Mouse (Mus musculus) heart, postnatal 0 days (tissue): ENCODE measurements around the gene Fam107b. TPM values are rescaled to one million over a fixed set of nuclear protein-coding genes. Genes with fewer than 3 reads are reported as not detected.

ENCODE experiments used
- ATAC-seq: fragments of 200-750 bp; cut with Nextera tagmentation; 2 replicates; pipeline ENCODE4 v1.8.0; 2017; ENCODE audit warnings: low read depth, moderate number of reproducible peaks, moderate library complexity; ENCODE audit not compliant: insufficient read depth
- DNase-seq: peaks from one replicate; pipeline ENCODE4 v3.0.0-alpha.2; 2016; ENCODE audit warnings: low spot score
- H3K27ac ChIP-seq: fragments of 300-500 bp; sonication (generic); 2 replicates; pipeline ENCODE4 v1.5.1; 2014; ENCODE audit warnings: low read depth, mild to moderate bottlenecking
- H3K27me3 ChIP-seq: fragments of 300-500 bp; sonication (generic); 2 replicates; pipeline ENCODE4 v1.6.1; 2014; ENCODE audit warnings: low read length, mixed read lengths; ENCODE audit not compliant: control insufficient read depth, insufficient read depth
- H3K36me3 ChIP-seq: fragments of 300-500 bp; sonication (generic); replicated peaks from 2 replicates; pipeline ENCODE4 v1.6.1; 2014; ENCODE audit warnings: low read length, mixed read lengths; ENCODE audit not compliant: control insufficient read depth, insufficient read depth
- H3K4me1 ChIP-seq: fragments of 300-500 bp; sonication (generic); 2 replicates; pipeline ENCODE4 v1.6.1; 2014; ENCODE audit warnings: antibody characterized with exemption; ENCODE audit not compliant: control insufficient read depth, insufficient read depth
- H3K4me2 ChIP-seq: fragments of 300-500 bp; sonication (generic); 2 replicates; pipeline ENCODE4 v1.6.1; 2014; ENCODE audit warnings: low read depth, mild to moderate bottlenecking, low read length, moderate library complexity
- H3K4me3 ChIP-seq: fragments of 300-500 bp; sonication (generic); 2 replicates; pipeline ENCODE4 v1.5.1; 2014; ENCODE audit warnings: low read depth, low read length
- H3K9ac ChIP-seq: fragments of 300-500 bp; sonication (generic); replicated peaks from 2 replicates; pipeline ENCODE4 v1.6.1; 2014; ENCODE audit warnings: low read depth, low read length, mixed read lengths
- H3K9me3 ChIP-seq: fragments of 300-500 bp; sonication (generic); replicated peaks from 2 replicates; pipeline ENCODE4 v1.6.1; 2016; ENCODE audit warnings: low read length; ENCODE audit not compliant: control insufficient read depth
- CTCF ChIP-seq: IDR thresholded peaks from 2 replicates; pipeline ENCODE4 v1.5.1; 2016; ENCODE audit warnings: antibody characterized with exemption, control low read depth, low read depth
- EP300 ChIP-seq: IDR thresholded peaks from 2 replicates; pipeline ENCODE4 v1.6.1; 2016; ENCODE audit warnings: antibody characterized with exemption, low read depth
- WGBS: fragments of 180-500 bp; shearing (Covaris S2); extraction: QIAGEN DNeasy Blood & Tissue Kit; methylation state at CpG from one replicate; pipeline ENCODE4 v1.1.7; 2014; 5-methylcytosine and 5-hydroxymethylcytosine counted together
- polyA plus RNA-seq: library from polyadenylated mRNA; unstranded; fragments of >200 nt; fragmentation: Nextera tagmentation; extraction: Ambion mirVana; gene quantifications from 2 replicates; pipeline ENCODE4 v1.2.1, GENCODE M21; 2015
- total RNA-seq: library from RNA; depleted of rRNA; stranded (reverse); fragments of >200 nt; gene quantifications from 2 replicates; pipeline ENCODE4 v1.2.3, GENCODE M21; 2014; ENCODE audit warnings: low replicate concordance

The Fam107b gene
- total and polyA plus RNA-seq, 2 experiments from 2014 or later = 9.2 to 18.5 TPM

DNA sequence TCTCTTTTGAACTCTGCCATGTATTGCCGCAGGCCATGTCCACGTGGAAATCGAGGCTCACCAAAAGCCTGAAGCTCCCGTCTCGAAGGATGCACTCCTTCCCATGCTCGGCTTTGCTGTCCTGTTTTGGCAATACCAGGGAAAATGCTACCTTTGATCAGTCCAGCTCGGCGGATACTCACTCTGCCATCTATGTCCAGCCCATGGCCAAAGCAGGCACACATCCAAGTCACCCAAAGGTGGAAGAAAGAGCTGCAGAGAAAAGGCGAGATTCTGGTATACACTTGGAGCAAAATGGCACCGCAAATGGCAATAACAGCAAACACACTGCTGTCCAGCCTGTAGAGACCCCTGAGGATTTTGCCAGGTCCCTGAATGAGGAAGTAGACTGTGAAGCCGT, 318 bp downstream of the Fam107b start:
- 84% methylated on average over 11 of the region's 11 CpGs for WGBS
- Histone ChIP-seq H3K27ac (no peak overlapping the region), H3K9me3 (no peaks in the 10 kb centered on the region), H3K27me3 (no peaks in the 10 kb centered on the region), H3K4me2 (no peak overlapping the region), H3K4me1 (no peaks in the 10 kb centered on the region), H3K4me3 (no peak overlapping the region), H3K9ac (no peak overlapping the region), H3K36me3 (no peaks in the 10 kb centered on the region)
- DNase-seq (no peak), ATAC-seq (no peak)
- TF ChIP-seq CTCF (no peak), EP300 (no peak)

DNA sequence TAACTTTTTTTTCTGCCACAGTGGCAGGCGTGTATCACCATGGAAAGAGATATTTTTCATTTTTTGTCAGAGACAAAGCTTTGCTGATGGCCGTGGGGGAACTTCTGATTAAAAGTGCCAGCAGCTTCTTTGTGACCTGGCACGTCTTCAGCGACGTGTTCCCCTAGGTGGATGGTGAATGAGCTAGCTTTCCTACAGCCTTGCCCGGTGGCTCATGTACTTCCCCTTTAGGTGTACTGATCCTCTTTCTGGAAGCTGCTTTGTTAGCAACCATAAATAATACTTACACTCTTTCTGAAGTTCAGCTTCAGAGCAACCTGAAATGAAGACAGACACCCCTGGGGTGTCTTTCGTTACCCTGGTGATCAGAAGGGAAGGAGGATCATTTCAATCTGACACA, 3.6 kb downstream of the Fam107b start:
- H3K9me3 ChIP-seq = no peaks in the 10 kb centered on the region
- no peak overlapping the region for H3K4me2 ChIP-seq
- ATAC-seq = no peak
- WGBS = 74% methylated on average over 7 of the region's 7 CpGs
- TF ChIP-seq CTCF (no peak), EP300 (no peak)
- no peaks in the 10 kb centered on the region for H3K36me3 ChIP-seq
- no peaks in the 10 kb centered on the region for H3K27me3 ChIP-seq
- H3K4me1 ChIP-seq = no peaks in the 10 kb centered on the region
- no peak overlapping the region for H3K4me3 ChIP-seq
- no peak for DNase-seq
- no peak overlapping the region for H3K9ac ChIP-seq
- H3K27ac ChIP-seq = no peak overlapping the region

DNA sequence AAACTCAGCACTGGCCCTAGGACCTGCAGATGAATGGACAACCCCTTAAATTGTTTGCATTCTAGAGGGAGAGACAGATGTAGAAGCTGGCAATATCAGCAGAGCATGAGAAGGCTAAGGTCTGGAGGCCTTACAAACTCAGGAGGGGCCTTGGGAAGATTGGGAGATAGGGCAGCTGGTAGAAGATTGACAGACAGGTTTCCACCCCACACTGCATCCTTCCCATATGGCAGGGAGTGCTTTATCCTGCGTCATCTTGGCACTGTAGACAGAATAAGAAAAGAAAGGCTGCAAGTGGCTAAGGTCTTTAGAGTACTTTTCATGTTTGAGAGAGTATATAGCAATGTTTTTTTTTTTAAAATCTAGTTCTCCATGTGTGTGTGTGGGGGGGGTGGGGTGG, 4.9 kb downstream of the Fam107b start:
- no peak for TF ChIP-seq EP300
- TF ChIP-seq CTCF = no peak
- Histone ChIP-seq H3K9me3 (no peaks in the 10 kb centered on the region), H3K36me3 (no peaks in the 10 kb centered on the region), H3K27me3 (no peaks in the 10 kb centered on the region), H3K4me2 (no peak overlapping the region), H3K27ac (no peak overlapping the region), H3K9ac (no peak overlapping the region), H3K4me3 (no peak overlapping the region), H3K4me1 (no peaks in the 10 kb centered on the region)
- DNase-seq (no peak), ATAC-seq (no peak)
- WGBS = 79% methylated on average over 1 of the region's 1 CpGs

DNA sequence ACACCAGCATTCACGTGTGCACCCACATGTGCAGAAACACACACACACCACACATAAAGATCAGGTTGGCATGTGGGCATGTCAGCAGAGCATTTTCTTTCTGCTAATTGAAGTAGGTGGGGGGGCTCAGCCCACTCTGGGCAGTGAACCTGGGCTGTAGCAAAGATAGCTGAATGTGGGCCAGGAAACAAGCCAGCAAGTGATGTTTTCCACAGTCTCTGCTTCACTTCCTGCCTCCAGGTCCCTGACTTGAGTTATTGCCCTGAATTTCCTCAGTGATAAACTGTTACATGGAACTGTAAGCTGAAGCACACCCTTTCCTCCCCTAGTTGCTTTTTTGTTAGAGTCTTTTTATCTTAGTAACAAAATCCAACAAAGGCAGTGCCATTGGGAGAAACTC, 6.1 kb downstream of the Fam107b start:
- Histone ChIP-seq H3K9me3 (no peaks in the 10 kb centered on the region), H3K9ac (no peak overlapping the region), H3K4me2 (no peak overlapping the region), H3K4me1 (no peaks in the 10 kb centered on the region), H3K4me3 (no peak overlapping the region), H3K27ac (no peak overlapping the region), H3K36me3 (no peaks in the 10 kb centered on the region), H3K27me3 (no peaks in the 10 kb centered on the region)
- WGBS = 64% methylated on average over 1 of the region's 1 CpGs
- DNase-seq (no peak), ATAC-seq (no peak)
- TF ChIP-seq CTCF (no peak), EP300 (no peak)

DNA sequence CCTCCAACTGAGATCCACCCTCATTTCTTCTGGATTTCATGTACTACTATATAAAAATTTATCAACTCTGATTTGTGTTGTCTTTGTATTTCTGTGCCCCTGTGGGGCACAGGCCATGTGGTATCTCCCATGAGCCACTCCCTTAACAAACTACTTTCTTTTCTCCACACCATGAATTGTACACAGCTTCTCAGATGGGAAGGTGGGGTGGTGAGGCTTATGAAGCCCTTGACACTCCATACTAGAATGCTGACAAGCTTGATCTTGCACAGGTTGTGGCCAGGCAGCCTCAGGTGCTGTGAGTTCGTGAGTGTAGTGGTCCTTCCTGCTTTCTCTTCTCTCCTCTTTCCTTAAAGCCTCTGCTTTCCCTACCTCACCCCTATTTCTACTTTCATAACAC, 6.9 kb downstream of the Fam107b start:
- TF ChIP-seq EP300 (no peak), CTCF (no peak)
- H3K4me1 ChIP-seq = no peaks in the 10 kb centered on the region
- DNase-seq (no peak), ATAC-seq (no peak)
- no peak overlapping the region for H3K27ac ChIP-seq
- H3K36me3 ChIP-seq = no peaks in the 10 kb centered on the region
- no peak overlapping the region for H3K4me3 ChIP-seq
- H3K9me3 ChIP-seq = no peaks in the 10 kb centered on the region
- H3K4me2 ChIP-seq = no peak overlapping the region
- no peak overlapping the region for H3K9ac ChIP-seq
- no peaks in the 10 kb centered on the region for H3K27me3 ChIP-seq
- 53% methylated on average over 1 of the region's 1 CpGs for WGBS

DNA sequence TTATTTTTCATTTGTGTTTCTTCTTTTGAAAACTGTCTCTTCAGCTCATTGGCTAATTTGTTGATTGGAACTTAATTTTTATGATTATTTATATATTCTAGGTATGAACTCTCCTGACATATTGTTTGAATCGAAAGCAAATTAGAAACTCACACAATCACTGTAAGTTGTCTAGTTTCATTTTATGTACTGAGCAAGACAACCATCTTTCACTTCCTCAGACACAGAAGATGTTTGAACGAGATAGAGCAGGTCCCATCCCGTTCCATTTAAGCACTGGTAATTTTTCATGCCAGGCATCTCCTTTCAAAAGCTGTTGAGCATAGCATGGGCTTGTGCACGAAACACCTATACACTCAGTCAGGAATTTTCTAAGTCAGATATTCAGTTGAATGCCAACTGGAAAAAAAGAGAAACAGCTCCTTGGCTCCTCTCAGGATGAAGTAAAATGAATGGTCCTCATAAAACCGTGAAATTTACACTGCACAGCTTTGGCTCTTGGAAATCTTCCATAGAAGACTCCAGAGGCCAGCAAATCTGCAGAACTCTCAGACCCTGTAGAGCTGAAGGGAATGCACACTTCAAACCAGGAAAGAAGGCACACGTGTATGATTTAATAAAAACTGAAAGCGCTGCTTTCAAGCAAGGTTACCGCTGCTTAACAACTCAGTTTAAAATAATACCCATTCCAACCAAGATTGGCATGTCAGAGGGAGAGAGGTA, 8.1 kb downstream of the Fam107b start:
- WGBS = 70% methylated on average over 8 of the region's 8 CpGs

More for the DNA sequence above, 8.1 kb downstream of the Fam107b start:
- Histone ChIP-seq H3K4me3 (no peak overlapping the region), H3K9ac (no peak overlapping the region), H3K27me3 (no peaks in the 10 kb centered on the region), H3K9me3 (no peaks in the 10 kb centered on the region), H3K4me2 (no peak overlapping the region), H3K27ac (no peak overlapping the region), H3K4me1 (no peaks in the 10 kb centered on the region), H3K36me3 (no peaks in the 10 kb centered on the region)
- DNase-seq = no peak
- no peak for ATAC-seq
- no peak for TF ChIP-seq EP300
- no peak for TF ChIP-seq CTCF
